Mouse (Mus musculus) MEL (cell line): Measurements from ENCODE around the gene Gpx1. TPM values are rescaled to one million over a fixed set of nuclear protein-coding genes. Genes with fewer than 3 reads are reported as not detected.

ENCODE experiments used
- DNase-seq: peaks from one replicate; pipeline ENCODE4 v3.0.0; 2011; ENCODE audit warnings: low read depth, low spot score
- H3K27ac ChIP-seq: 2 replicates; pipeline ENCODE4 v1.5.1; 2012; ENCODE audit warnings: low read depth, mild to moderate bottlenecking, control low read depth, low read length, moderate library complexity; ENCODE audit not compliant: control insufficient read depth
- H3K27me3 ChIP-seq, 2 experiments: fragments of 150-350 bp in 1 of 2; sonication (generic) in 1 of 2; 2 replicates each; pipeline ENCODE4 v1.6.1; 2012; ENCODE audit warnings: low read length in 2 of 2, mild to moderate bottlenecking in 2 of 2, improper control_type of control experiment in 1 of 2, moderate library complexity in 1 of 2; ENCODE audit not compliant: insufficient read depth in 2 of 2, control insufficient read depth in 1 of 2
- H3K36me3 ChIP-seq, 2 experiments: 2 replicates each; pipeline ENCODE4 v1.6.1; 2012 to 2014; ENCODE audit warnings: low read length in 2 of 2, improper control_type of control experiment in 1 of 2, inconsistent platforms in 1 of 2, mild to moderate bottlenecking in 1 of 2; ENCODE audit not compliant: insufficient read depth in 2 of 2, control insufficient read depth in 1 of 2
- H3K4me1 ChIP-seq, 2 experiments: fragments of 150-350 bp in 1 of 2; sonication (generic) in 1 of 2; 2 replicates each; pipeline ENCODE4 v1.6.1; 2012; ENCODE audit warnings: low read length in 2 of 2, improper control_type of control experiment in 1 of 2, mild to moderate bottlenecking in 1 of 2; ENCODE audit not compliant: insufficient read depth in 2 of 2, control insufficient read depth in 1 of 2
- H3K4me3 ChIP-seq, 2 experiments: fragments of 150-350 bp in 1 of 2; sonication (generic) in 1 of 2; 2 replicates each; pipeline ENCODE4 v1.5.1; 2012; ENCODE audit warnings: low read depth in 2 of 2, low read length in 2 of 2, mild to moderate bottlenecking in 2 of 2, moderate library complexity in 2 of 2, control low read depth in 1 of 2, improper control_type of control experiment in 1 of 2; ENCODE audit not compliant: control insufficient read depth in 1 of 2, insufficient read depth in 1 of 2
- H3K79me2 ChIP-seq: 2 replicates; pipeline ENCODE4 v1.6.1; 2012; ENCODE audit warnings: mild to moderate bottlenecking, low read length, moderate library complexity; ENCODE audit not compliant: control insufficient read depth, poor library complexity, insufficient read depth
- H3K9ac ChIP-seq: 2 replicates; pipeline ENCODE4 v1.6.1; 2012; ENCODE audit warnings: low read depth, mild to moderate bottlenecking, control low read depth, low read length, moderate library complexity; ENCODE audit not compliant: control insufficient read depth, poor library complexity, severe bottlenecking
- H3K9me3 ChIP-seq: fragments of 150-350 bp; sonication (generic); replicated peaks from 2 replicates; pipeline ENCODE4 v1.6.1; 2012; ENCODE audit warnings: mild to moderate bottlenecking, low read length, improper control_type of control experiment, moderate library complexity; ENCODE audit not compliant: insufficient read depth
- CHD1 ChIP-seq: IDR thresholded peaks from 2 replicates; pipeline ENCODE4 v1.6.1; 2012; ENCODE audit warnings: low read depth, mild to moderate bottlenecking, inconsistent platforms, low read length, improper control_type of control experiment
- CTCF ChIP-seq, 3 experiments: IDR thresholded peaks in 2 of 3; conservative IDR thresholded peaks in 1 of 3; 2 replicates each; pipeline ENCODE4 v1.5.1; 2011 to 2012; ENCODE audit warnings: low read length in 3 of 3, low read depth in 2 of 3, mild to moderate bottlenecking in 2 of 3, improper control_type of control experiment in 1 of 3, inconsistent platforms in 1 of 3, mixed read lengths in 1 of 3, moderate library complexity in 1 of 3; ENCODE audit not compliant: control insufficient read depth in 1 of 3, insufficient read depth in 1 of 3, poor library complexity in 1 of 3, severe bottlenecking in 1 of 3
- E2F4 ChIP-seq: IDR thresholded peaks from 2 replicates; pipeline ENCODE4 v1.6.1; 2011; ENCODE audit warnings: low read depth, low read length, improper control_type of control experiment, borderline replicate concordance
- ELF1 ChIP-seq: IDR thresholded peaks from 2 replicates; pipeline ENCODE4 v1.6.1; 2014; ENCODE audit warnings: low read depth, mild to moderate bottlenecking, inconsistent platforms, low read length, improper control_type of control experiment, moderate library complexity
- HCFC1 ChIP-seq: IDR thresholded peaks from 2 replicates; pipeline ENCODE4 v1.6.1; 2012; ENCODE audit warnings: low read depth, mild to moderate bottlenecking, inconsistent platforms, low read length, improper control_type of control experiment, moderate library complexity
- MAX ChIP-seq: IDR thresholded peaks from 2 replicates; pipeline ENCODE4 v1.6.1; 2011; ENCODE audit warnings: low read length, improper control_type of control experiment
- MAZ ChIP-seq: IDR thresholded peaks from 2 replicates; pipeline ENCODE4 v1.6.1; 2012; ENCODE audit warnings: low read depth, mild to moderate bottlenecking, inconsistent platforms, low read length, improper control_type of control experiment
- MXI1 ChIP-seq: IDR thresholded peaks from 2 replicates; pipeline ENCODE4 v1.6.1; 2011; ENCODE audit warnings: mild to moderate bottlenecking, low read depth, low read length, improper control_type of control experiment
- MYB ChIP-seq: IDR thresholded peaks from 2 replicates; pipeline ENCODE4 v1.6.1; 2011; ENCODE audit warnings: mild to moderate bottlenecking, low read depth, low read length, improper control_type of control experiment
- MYC ChIP-seq: IDR thresholded peaks from 2 replicates; pipeline ENCODE4 v1.6.1; 2011; ENCODE audit warnings: low read depth, mild to moderate bottlenecking, low read length, improper control_type of control experiment, moderate library complexity
- NELFE ChIP-seq: IDR thresholded peaks from 2 replicates; pipeline ENCODE4 v1.6.1; 2011; ENCODE audit warnings: low read depth, low read length, improper control_type of control experiment
- POLR2AphosphoS2 ChIP-seq: IDR thresholded peaks from 2 replicates; pipeline ENCODE4 v1.6.1; 2011; ENCODE audit warnings: low read length, improper control_type of control experiment
- RCOR1 ChIP-seq: IDR thresholded peaks from 2 replicates; pipeline ENCODE4 v1.6.1; 2012; ENCODE audit warnings: low read depth, mild to moderate bottlenecking, inconsistent platforms, low read length, improper control_type of control experiment
- SMC3 ChIP-seq: IDR thresholded peaks from 2 replicates; pipeline ENCODE4 v1.6.1; 2011; ENCODE audit warnings: low read depth, low read length, improper control_type of control experiment
- TAL1 ChIP-seq: IDR thresholded peaks from 2 replicates; pipeline ENCODE4 v1.6.1; 2012; ENCODE audit warnings: mild to moderate bottlenecking, inconsistent platforms, low read length, moderate library complexity, mixed read lengths
- TBP ChIP-seq: IDR thresholded peaks from 2 replicates; pipeline ENCODE4 v1.8.0; 2011; ENCODE audit warnings: low read depth, low read length, improper control_type of control experiment
- UBTF ChIP-seq: IDR thresholded peaks from 2 replicates; pipeline ENCODE4 v1.6.1; 2012; ENCODE audit warnings: low read depth, mild to moderate bottlenecking, inconsistent platforms, low read length, improper control_type of control experiment, moderate library complexity, borderline replicate concordance; ENCODE audit not compliant: insufficient read depth
- USF1 ChIP-seq: IDR thresholded peaks from 2 replicates; pipeline ENCODE4 v1.6.1; 2014; ENCODE audit warnings: low read depth, mild to moderate bottlenecking, inconsistent platforms, low read length, improper control_type of control experiment, moderate library complexity
- ZC3H11A ChIP-seq: IDR thresholded peaks from 2 replicates; pipeline ENCODE4 v1.6.1; 2012; ENCODE audit warnings: low read depth, mild to moderate bottlenecking, inconsistent platforms, low read length, improper control_type of control experiment
- ZKSCAN1 ChIP-seq: IDR thresholded peaks from 2 replicates; pipeline ENCODE4 v1.6.1; 2012; ENCODE audit warnings: low read depth, mild to moderate bottlenecking, inconsistent platforms, low read length, improper control_type of control experiment, moderate library complexity
- polyA plus RNA-seq, 2 experiments: library from polyadenylated mRNA; stranded (reverse) in 1 of 2; unstranded in 1 of 2; fragments of >175 nt in 1 of 2; fragments of >200 nt in 1 of 2; gene quantifications; 2 replicates each; pipeline versions ENCODE4 v1.2.1 to v1.2.4; 2012; ENCODE audit warnings: low replicate concordance in 2 of 2, low read depth in 1 of 2; ENCODE audit not compliant: insufficient read length in 2 of 2, insufficient read depth in 1 of 2, missing spikeins in 1 of 2
- total RNA-seq: library from RNA; depleted of rRNA; stranded (reverse); fragments of 300-350 nt; gene quantifications from 2 replicates; pipeline ENCODE4 v1.2.3, GENCODE M21; 2012

The Gpx1 gene
- total and polyA plus RNA-seq, 3 experiments: 1,085 to 1,351 (median 1,266) TPM

GRCm38 (mm10) chr9:108381382-108381781 is 42.7 kb downstream of the Gpx1 start:
- Histone ChIP-seq H3K4me1 (no peaks in the 10 kb centered on the region), H3K4me3 (no peak overlapping the region), H3K9ac (no peak overlapping the region)
- no peak for TF ChIP-seq POLR2AphosphoS2
- no peak for TF ChIP-seq MAZ
- TF ChIP-seq CTCF (IDR thresholded peaks at IDR 0.05 in 2 of 3, conservative IDR thresholded peaks at IDR 0.05 in 1 of 3; ENCODE audit: control insufficient read depth in 1 of 3, insufficient read depth in 1 of 3, low read depth in 2 of 3, low read length in 3 of 3, poor library complexity in 1 of 3, severe bottlenecking in 1 of 3): no peak
- no peak for TF ChIP-seq MYC
- no peak for TF ChIP-seq ZC3H11A
- TF ChIP-seq HCFC1: no peak
- TF ChIP-seq ELF1: no peak
- no peak for TF ChIP-seq ZKSCAN1
- TF ChIP-seq, all 39 proteins: peak for 0
- Histone ChIP-seq H3K27me3 (no peaks in the 10 kb centered on the region), H3K9me3 (no peaks in the 10 kb centered on the region), H3K27ac (no peak overlapping the region), H3K79me2 (no peaks in the 10 kb centered on the region), H3K36me3 (peaks cover 0 to 28% of the 10 kb centered on the region in 2 experiments; a peak in 2 of 4 replicates)
- no peak for DNase-seq

DNA sequence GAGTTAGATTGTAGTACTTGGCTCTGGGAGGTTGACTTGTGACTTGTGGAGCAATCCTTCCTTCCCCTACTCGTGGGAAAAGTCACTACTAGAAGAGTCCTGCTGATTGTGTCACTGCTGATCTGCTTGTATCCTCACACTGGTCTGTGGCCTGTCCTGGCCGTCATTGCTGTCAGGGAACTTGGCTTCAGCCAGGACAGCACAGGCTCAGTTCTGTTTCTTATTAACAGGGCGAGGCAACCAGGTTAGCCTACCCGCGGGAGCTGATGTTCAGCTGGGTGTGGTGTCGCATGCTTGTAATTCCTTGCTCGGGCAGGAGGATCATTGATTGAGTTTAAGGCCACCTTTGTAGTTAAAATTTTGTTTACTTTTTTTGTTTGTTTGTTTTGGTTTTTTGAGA is 46.3 kb downstream of the Gpx1 start:
- TF ChIP-seq MAX: no peak
- TF ChIP-seq ELF1: no peak
- no peak for TF ChIP-seq TBP
- TF ChIP-seq CHD1: no peak
- TF ChIP-seq ZC3H11A: no peak
- no peak for TF ChIP-seq USF1
- no peak for TF ChIP-seq RCOR1
- TF ChIP-seq TAL1: no peak
- no peak for TF ChIP-seq UBTF
- no peak for TF ChIP-seq NELFE
- TF ChIP-seq MYB: no peak
- TF ChIP-seq E2F4: no peak
- no peak for TF ChIP-seq SMC3
- no peak for TF ChIP-seq ZKSCAN1
- TF ChIP-seq MXI1: no peak
- no peaks in the 10 kb centered on the region for H3K4me1 ChIP-seq
- no peak overlapping the region for H3K4me3 ChIP-seq
- no peaks in the 10 kb centered on the region for H3K79me2 ChIP-seq
- no peaks in the 10 kb centered on the region for H3K9me3 ChIP-seq
- no peak for DNase-seq
- H3K27me3 ChIP-seq: no peaks in the 10 kb centered on the region
- H3K36me3 ChIP-seq: peaks cover 0 to 24% of the 10 kb centered on the region in 2 experiments; a peak in 2 of 4 replicates
- H3K27ac ChIP-seq: no peak overlapping the region
- H3K9ac ChIP-seq: no peak overlapping the region
